Mouse (Mus musculus): ENCODE data around the gene Clasp1. TPM values are rescaled to one million over a fixed set of nuclear protein-coding genes. Genes with fewer than 3 reads are reported as not detected.

Gene Clasp1
- 37.2 TPM for polyA plus RNA-seq (2015; fragmentation: Illumina TruSeq; extraction: RNeasy Lipid Tissue Mini Kit (QIAGEN cat#74804); ENCODE audit: insufficient read depth, low replicate concordance)

DNA sequence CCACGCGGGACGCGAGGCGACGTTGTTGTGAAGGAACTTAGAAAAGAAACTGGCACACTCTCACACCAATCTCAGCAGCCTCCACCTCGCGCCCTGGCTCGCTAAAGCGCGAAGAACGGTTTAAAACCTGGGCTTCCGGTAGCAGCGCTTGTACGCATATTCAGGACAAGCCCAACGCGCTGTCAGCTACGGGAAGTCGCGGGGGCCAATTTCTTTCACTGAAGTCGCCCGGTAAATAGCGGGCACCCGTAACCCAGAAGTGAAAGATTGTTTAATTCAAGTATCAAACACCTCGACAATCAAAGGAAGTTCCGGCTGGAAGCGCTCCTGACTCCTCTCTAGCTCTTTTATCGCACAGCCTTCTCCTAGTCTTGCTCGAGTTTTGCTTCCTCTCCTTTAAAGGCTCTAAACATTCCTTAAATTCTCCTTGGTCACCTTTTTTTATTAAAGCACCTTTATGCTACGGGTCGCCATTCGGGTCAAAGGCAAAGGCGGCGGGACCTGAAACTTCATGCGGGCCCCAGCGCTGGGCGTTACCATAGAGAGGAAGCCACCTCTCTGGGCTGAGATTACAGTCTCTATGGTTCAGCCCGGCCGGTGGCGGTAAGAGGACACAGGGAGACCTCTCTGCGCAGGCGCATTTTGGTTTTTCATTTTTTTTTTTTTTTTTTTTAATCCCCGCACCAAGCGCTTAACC, at the start of gene Clasp1:
Gene Clasp1, plus strand, starts transcription at position 302 of the 697 bp plus-strand sequence.

DNA sequence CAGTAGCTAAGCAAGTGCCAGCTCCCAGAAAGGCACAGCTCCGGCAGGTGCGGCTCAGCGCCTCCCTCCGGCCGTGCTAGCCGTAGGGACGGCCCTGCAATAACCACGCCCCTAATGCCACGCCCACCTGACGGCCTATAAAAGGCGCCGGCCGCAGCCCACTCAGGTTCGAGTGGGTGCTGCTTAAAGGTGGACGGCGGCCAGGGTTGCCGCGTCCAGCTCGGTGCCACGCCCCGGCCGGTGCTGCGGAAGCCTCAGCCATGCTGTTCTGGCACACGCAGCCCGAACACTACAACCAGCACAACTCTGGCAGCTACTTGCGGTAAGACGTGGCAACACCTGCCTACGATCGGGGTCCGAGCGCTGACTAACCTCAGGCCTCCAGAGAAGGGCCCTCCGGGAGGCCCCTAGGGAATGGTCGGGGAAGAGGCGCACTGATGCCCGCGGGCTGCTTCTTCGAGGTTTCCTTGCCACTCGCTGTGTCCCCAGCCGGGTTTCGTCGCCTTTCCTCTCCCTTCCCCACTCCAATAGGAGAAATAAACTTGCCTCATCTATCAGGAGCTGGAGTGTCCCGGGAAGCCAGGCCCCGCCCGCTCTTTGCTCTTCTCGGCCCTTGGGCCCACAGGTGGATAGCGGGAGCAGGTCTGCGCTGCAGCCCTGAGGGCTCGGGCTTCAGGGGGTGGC, 239.1 kb downstream of the Clasp1 start, which contains the start of gene Tfcp2l1:
Gene Tfcp2l1, plus strand, starts transcription at position 165 of the 684 bp plus-strand sequence.

Other genes with a start within 250 kb of the Clasp1 start
- gene Gm29106, start 212.5 kb upstream of the Clasp1 start, polyA plus RNA-seq (2015; fragmentation: Illumina TruSeq; extraction: RNeasy Lipid Tissue Mini Kit (QIAGEN cat#74804); ENCODE audit: insufficient read depth, low replicate concordance) = not detected
- 125 TPM for gene Tsn, start 77.3 kb upstream of the Clasp1 start, polyA plus RNA-seq (2015; fragmentation: Illumina TruSeq; extraction: RNeasy Lipid Tissue Mini Kit (QIAGEN cat#74804); ENCODE audit: insufficient read depth, low replicate concordance)
- 63.2 TPM for gene Nifk, start 67.2 kb upstream of the Clasp1 start, polyA plus RNA-seq (2015; fragmentation: Illumina TruSeq; extraction: RNeasy Lipid Tissue Mini Kit (QIAGEN cat#74804); ENCODE audit: insufficient read depth, low replicate concordance)
- 0.11 TPM for gene Tfcp2l1, start 238.9 kb downstream of the Clasp1 start, polyA plus RNA-seq (2015; fragmentation: Illumina TruSeq; extraction: RNeasy Lipid Tissue Mini Kit (QIAGEN cat#74804); ENCODE audit: insufficient read depth, low replicate concordance)